Mouse (Mus musculus): ENCODE measurements around the gene Eci2.

DNA sequence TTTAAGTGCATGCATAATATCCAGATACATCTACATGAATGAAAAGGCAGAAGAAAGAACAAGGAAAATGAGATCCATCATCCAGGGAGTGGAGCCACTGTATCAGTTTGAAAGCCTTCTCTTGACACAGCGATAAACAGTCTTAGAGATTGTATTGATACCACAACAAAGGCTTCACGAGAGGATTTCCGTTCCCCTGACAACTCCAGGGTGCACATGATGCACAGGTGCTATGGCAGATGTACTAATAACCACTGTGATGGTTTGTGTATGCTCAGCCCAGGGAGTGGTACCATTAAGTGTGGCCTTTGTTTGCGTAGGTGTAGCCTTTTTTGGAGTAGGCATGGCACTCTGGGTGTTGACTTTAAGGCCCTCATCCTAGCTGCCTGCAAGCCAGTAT is 70.0 kb downstream of the Eci2 start:
- TF ChIP-seq CTCF (IDR thresholded peaks at IDR 0.05) = no peak
- no peak for TF ChIP-seq POLR2A (IDR thresholded peaks at IDR 0.05; ENCODE audit: insufficient read depth, low read depth, low read length)
- TF ChIP-seq EP300 (IDR thresholded peaks at IDR 0.05; ENCODE audit: insufficient read depth, low read depth, low read length) = no peak
